Mouse (Mus musculus) ES-E14 (cell line): ENCODE results near the gene Ifitm6. TPM values are rescaled to one million over a fixed set of nuclear protein-coding genes. Genes with fewer than 3 reads are reported as not detected.
"Not testable (repeated sequence)": the region's sequence is repeated elsewhere in the genome, so short reads cannot be mapped to it uniquely, and the experiment has no call there.

Experiments
- DNase-seq: peaks from one replicate; pipeline ENCODE4 v3.0.0-alpha.2; 2013; ENCODE audit warnings: low read depth, low spot score
- H3K27ac ChIP-seq: 2 replicates; pipeline ENCODE4 v1.5.1; 2012; ENCODE audit warnings: low read depth, mild to moderate bottlenecking, low read length, moderate library complexity, mixed read lengths; ENCODE audit not compliant: poor library complexity, insufficient read depth, severe bottlenecking
- H3K36me3 ChIP-seq: 2 replicates; pipeline ENCODE4 v1.6.1; 2012; ENCODE audit warnings: mild to moderate bottlenecking, low read length, moderate library complexity, mixed read lengths; ENCODE audit not compliant: control insufficient read depth, poor library complexity, insufficient read depth, severe bottlenecking
- H3K4me1 ChIP-seq, 2 experiments: fragments of 150-350 bp in 1 of 2; sonication (generic) in 1 of 2; 2 replicates each; pipeline ENCODE4 v1.6.1; 2012; ENCODE audit warnings: low read length in 2 of 2, mild to moderate bottlenecking in 1 of 2, mixed read lengths in 1 of 2; ENCODE audit not compliant: control insufficient read depth in 2 of 2, insufficient read depth in 2 of 2, poor library complexity in 1 of 2
- H3K4me3 ChIP-seq, 2 experiments: fragments of 150-350 bp in 1 of 2; sonication (generic) in 1 of 2; 2 replicates each; pipeline ENCODE4 v1.5.1; 2012; ENCODE audit warnings: low read length in 2 of 2, low read depth in 1 of 2, mild to moderate bottlenecking in 1 of 2, mixed read lengths in 1 of 2; ENCODE audit not compliant: insufficient read depth in 1 of 2, poor library complexity in 1 of 2, severe bottlenecking in 1 of 2
- H3K9ac ChIP-seq: 2 replicates; pipeline ENCODE4 v1.6.1; 2012; ENCODE audit warnings: low read depth, mild to moderate bottlenecking, low read length, mixed read lengths; ENCODE audit not compliant: poor library complexity, insufficient read depth, severe bottlenecking
- H3K9me3 ChIP-seq: fragments of 150-350 bp; sonication (generic); 2 replicates; pipeline ENCODE4 v1.6.1; 2012; ENCODE audit warnings: low read depth, mild to moderate bottlenecking, low read length; ENCODE audit not compliant: control insufficient read depth, insufficient read depth
- CHD2 ChIP-seq: IDR thresholded peaks from 2 replicates; pipeline ENCODE4 v1.6.1; 2014; ENCODE audit warnings: mild to moderate bottlenecking, low read depth, low read length, inconsistent platforms
- HCFC1 ChIP-seq: IDR thresholded peaks from 2 replicates; pipeline ENCODE4 v1.6.1; 2012; ENCODE audit warnings: low read length, inconsistent platforms, borderline replicate concordance; ENCODE audit not compliant: insufficient read depth
- MAFK ChIP-seq: IDR thresholded peaks from 2 replicates; pipeline ENCODE4 v1.6.1; 2014; ENCODE audit warnings: mild to moderate bottlenecking, low read depth, low read length, inconsistent platforms; ENCODE audit not compliant: insufficient read depth
- ZC3H11A ChIP-seq: IDR thresholded peaks from 2 replicates; pipeline ENCODE4 v1.6.1; 2012; ENCODE audit warnings: low read depth, mild to moderate bottlenecking, inconsistent platforms, low read length, borderline replicate concordance
- ZNF384 ChIP-seq: IDR thresholded peaks from 2 replicates; pipeline ENCODE4 v1.6.1; 2012; ENCODE audit warnings: low read depth, low read length, inconsistent platforms
- in situ Hi-C, 2 experiments: fragments of 600-800 bp; cut with MboI; formaldehyde crosslinking; loops; one replicate each; pipeline ENCODE4 v1.15.1; 2025; ENCODE audit warnings: low sequenced_read_pairs in 2 of 2, inconsistent platforms in 1 of 2; ENCODE audit not compliant: unreplicated experiment in 2 of 2
- total RNA-seq: library from RNA; depleted of rRNA; stranded (reverse); fragments of 300-350 nt; gene quantifications from 2 replicates; pipeline ENCODE4 v1.2.3, GENCODE M21; 2012

Ifitm6 gene
- total RNA-seq, 1 experiment = 0.36 TPM

- H3K27ac ChIP-seq = no peak overlapping the region
- no peak overlapping the region for H3K4me3 ChIP-seq
These were observed 23.3 kb upstream of the Ifitm6 start for GRCm38 (mm10) chr7:141040867-141041606.

GRCm38 (mm10) chr7:141039386-141040107 lies 21.8 kb upstream of the Ifitm6 start:
- no peak overlapping the region for H3K4me3 ChIP-seq
- H3K9me3 ChIP-seq = no peaks in the 10 kb centered on the region
- no peaks in the 10 kb centered on the region for H3K36me3 ChIP-seq
- no peak overlapping the region for H3K27ac ChIP-seq
- TF ChIP-seq ZNF384 (no peak), MAFK (no peak), ZC3H11A (no peak), HCFC1 (no peak), CHD2 (no peak)
- H3K9ac ChIP-seq = no peak overlapping the region
- in situ Hi-C loops = loop anchor here in 1 of 2 experiments (10.0 kb wide), 1 partner anchor 85 kb away; the partner anchor contains the start of genes Gm45717, Ifitm2 and Ifitm5
- DNase-seq = no peak
- peaks cover 5 to 20% of the 10 kb centered on the region in 2 experiments; a peak in 3 of 4 replicates for H3K4me1 ChIP-seq

More at GRCm38 (mm10) chr7:141040867-141041606, 23.3 kb upstream of the Ifitm6 start:
- Histone ChIP-seq H3K9ac (peak overlapping the region; percentile 26; the same call in 1 of the 2 replicates), H3K36me3 (no peaks in the 10 kb centered on the region), H3K4me1 (peaks cover 5 to 20% of the 10 kb centered on the region in 2 experiments; a peak in 3 of 4 replicates), H3K9me3 (no peaks in the 10 kb centered on the region)
- in situ Hi-C loops = loop anchor here in 1 of 2 experiments (10.0 kb wide), 1 partner anchor 86 kb away; the partner anchor contains the start of genes Gm45717, Ifitm2 and Ifitm5
- DNase-seq = no peak
- no peak for TF ChIP-seq MAFK
- TF ChIP-seq ZC3H11A = no peak
- TF ChIP-seq HCFC1 = no peak
- no peak for TF ChIP-seq ZNF384
- no peak for TF ChIP-seq CHD2

- Histone ChIP-seq H3K9me3 (no peaks in the 10 kb centered on the region), H3K4me1 (peaks cover 3 to 22% of the 10 kb centered on the region in 2 experiments; a peak in 3 of 4 replicates), H3K36me3 (no peaks in the 10 kb centered on the region), H3K9ac (peak overlapping the region; percentile 5; the same call in 1 of the 2 replicates), H3K27ac (no peak overlapping the region), H3K4me3 (peak overlapping the region in 1 of 2 experiments; percentile 18; a peak in 2 of 4 replicates)
- no peak for DNase-seq
- in situ Hi-C loops = no loop called here
- TF ChIP-seq HCFC1 (no peak), ZC3H11A (no peak), MAFK (no peak), CHD2 (no peak), ZNF384 (no peak)
These were observed 20.6 kb upstream of the Ifitm6 start for GRCm38 (mm10) chr7:141038090-141039032.

GRCm38 (mm10) chr7:141036624-141037023 lies 18.9 kb upstream of the Ifitm6 start:
- H3K36me3 ChIP-seq, H3K27ac ChIP-seq: not testable (repeated sequence)

More at GRCm38 (mm10) chr7:141036624-141037023, 18.9 kb upstream of the Ifitm6 start:
- in situ Hi-C loops, H3K9ac ChIP-seq, H3K9me3 ChIP-seq, H3K4me3 ChIP-seq, DNase-seq: not testable (repeated sequence)
- H3K4me1 ChIP-seq = peaks cover 3 to 20% of the 10 kb centered on the region in 2 experiments; a peak in 3 of 4 replicates
